Mouse (Mus musculus) macrophage (primary cell): Measurements from ENCODE around the gene Vipr1. TPM values are rescaled to one million over a fixed set of nuclear protein-coding genes. Genes with fewer than 3 reads are reported as not detected.

Source experiments
- H3K27ac ChIP-seq: fragments of 350-480 bp; formaldehyde crosslinking; 2 replicates; pipeline ENCODE4 v1.9.0; 2021
- H3K36me3 ChIP-seq: fragments of 350-480 bp; formaldehyde crosslinking; 2 replicates; pipeline ENCODE4 v1.9.0; 2021; ENCODE audit errors: inconsistent target
- H3K4me3 ChIP-seq: fragments of 350-480 bp; formaldehyde crosslinking; 2 replicates; pipeline ENCODE4 v1.9.0; 2021; ENCODE audit errors: inconsistent target
- H3K79me2 ChIP-seq: fragments of 350-480 bp; formaldehyde crosslinking; 2 replicates; pipeline ENCODE4 v1.9.0; 2021; ENCODE audit errors: inconsistent target
- WGBS: methylation state at CpG from one replicate; pipeline ENCODE4 v1.1.7; 2026; ENCODE audit warnings: inconsistent platforms; ENCODE audit not compliant: missing documents; 5-methylcytosine and 5-hydroxymethylcytosine counted together
- polyA plus RNA-seq: library from polyadenylated mRNA; stranded (reverse); fragments of 250-400 nt; gene quantifications from 3 replicates; pipeline ENCODE4 v1.2.4, GENCODE M21; 2018; ENCODE audit warnings: inconsistent platforms

Vipr1 gene
- polyA plus RNA-seq, 1 experiment from 2014 or later: 1.1 TPM

DNA sequence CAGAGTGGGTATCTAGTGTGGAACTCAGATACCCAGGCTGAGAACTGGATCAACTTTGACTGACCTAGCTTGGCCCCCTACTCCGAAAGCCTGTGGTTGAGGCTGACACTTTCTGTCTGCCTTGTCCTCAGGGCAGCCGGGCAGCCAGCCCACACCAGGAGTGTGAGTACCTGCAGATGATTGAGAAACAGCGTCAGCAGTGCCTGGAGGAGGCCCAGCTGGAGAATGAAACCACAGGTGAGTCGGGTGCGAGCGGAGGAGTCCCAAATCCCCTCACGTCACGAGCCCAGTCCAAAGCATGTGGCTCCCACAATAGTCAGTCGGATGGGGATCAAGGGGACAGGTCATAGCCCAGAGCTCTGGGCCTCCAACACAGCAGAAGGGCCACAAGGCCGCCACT lies 11.2 kb downstream of the Vipr1 start:
- H3K4me3 ChIP-seq: no peak overlapping the region
- 95% methylated on average over 10 of the region's 10 CpGs for WGBS
- H3K27ac ChIP-seq: no peak overlapping the region
- no peaks in the 10 kb centered on the region for H3K79me2 ChIP-seq
- H3K36me3 ChIP-seq: no peaks in the 10 kb centered on the region

DNA sequence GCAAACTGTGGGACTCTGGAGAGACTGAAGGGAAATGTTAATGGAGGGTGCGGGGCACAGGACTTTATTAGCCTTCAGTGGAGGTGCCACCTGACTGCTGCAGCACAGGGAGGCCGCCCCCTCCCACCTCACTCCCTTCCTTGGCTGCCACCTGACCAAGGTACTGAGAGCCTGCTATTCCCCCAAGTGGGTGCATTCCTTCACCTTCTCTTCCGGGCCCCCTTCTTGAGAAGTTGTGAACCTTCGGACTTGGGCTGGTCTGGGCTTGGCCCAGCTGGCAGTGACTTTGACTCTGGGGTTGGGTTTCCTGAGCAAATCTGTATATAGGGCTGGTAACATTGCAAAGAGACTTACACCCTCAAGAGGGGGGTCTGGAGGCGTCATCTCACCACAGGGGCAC lies 13.8 kb downstream of the Vipr1 start:
- H3K79me2 ChIP-seq: no peaks in the 10 kb centered on the region
- no peak overlapping the region for H3K4me3 ChIP-seq
- no peaks in the 10 kb centered on the region for H3K36me3 ChIP-seq
- 92% methylated on average over 5 of the region's 5 CpGs for WGBS
- no peak overlapping the region for H3K27ac ChIP-seq

DNA sequence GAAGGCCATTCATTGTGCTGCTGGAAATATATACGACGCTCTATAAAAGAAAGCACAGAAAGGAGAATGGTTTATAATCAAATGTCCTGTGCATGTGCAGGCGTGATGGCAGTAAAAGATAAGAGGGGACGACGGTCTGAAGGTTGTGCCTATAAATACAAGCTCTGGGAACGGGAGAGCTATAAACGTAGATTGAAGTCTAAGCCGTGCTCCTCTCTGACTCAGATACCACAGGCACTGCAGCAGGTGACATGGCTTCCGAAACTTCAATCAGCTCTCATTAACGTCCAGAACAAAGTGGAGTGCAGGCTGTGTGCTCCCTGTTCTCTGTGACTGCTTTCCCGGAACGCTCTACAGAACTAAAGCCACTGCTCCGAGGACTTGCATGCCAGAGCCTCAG lies 14.6 kb downstream of the Vipr1 start:
- H3K36me3 ChIP-seq: no peaks in the 10 kb centered on the region
- H3K27ac ChIP-seq: no peak overlapping the region
- H3K4me3 ChIP-seq: no peak overlapping the region
- H3K79me2 ChIP-seq: no peaks in the 10 kb centered on the region
- WGBS: 76% methylated on average over 13 of the region's 13 CpGs

GRCm38 (mm10) chr9:121658248-121658647 lies 15.7 kb downstream of the Vipr1 start:
- H3K4me3 ChIP-seq: no peak overlapping the region
- H3K27ac ChIP-seq: no peak overlapping the region
- no peaks in the 10 kb centered on the region for H3K36me3 ChIP-seq
- no peaks in the 10 kb centered on the region for H3K79me2 ChIP-seq
- WGBS: 79% methylated on average over 7 of the region's 7 CpGs

DNA sequence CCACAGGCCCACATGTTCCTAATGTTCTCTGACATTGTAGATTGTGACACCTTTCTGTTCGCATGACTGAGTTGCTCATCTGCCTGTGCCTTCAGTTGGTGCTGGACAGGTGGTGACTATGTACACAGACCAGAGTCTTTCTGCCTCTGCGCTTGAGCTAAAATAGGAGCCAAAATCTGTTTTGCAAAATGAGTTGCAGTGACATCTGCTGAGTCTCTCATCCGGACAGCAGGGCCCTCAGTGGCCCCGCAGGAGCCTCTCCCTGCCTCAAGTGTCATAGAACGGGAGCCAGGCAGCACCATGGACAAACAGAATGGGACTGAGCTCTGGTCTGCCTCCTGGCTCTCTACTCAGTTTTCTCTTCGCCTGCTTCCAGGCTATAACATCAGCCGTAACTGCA lies 17.3 kb downstream of the Vipr1 start:
- 89% methylated on average over 7 of the region's 7 CpGs for WGBS
- Histone ChIP-seq H3K36me3 (no peaks in the 10 kb centered on the region), H3K27ac (no peak overlapping the region), H3K79me2 (no peaks in the 10 kb centered on the region), H3K4me3 (no peak overlapping the region)

DNA sequence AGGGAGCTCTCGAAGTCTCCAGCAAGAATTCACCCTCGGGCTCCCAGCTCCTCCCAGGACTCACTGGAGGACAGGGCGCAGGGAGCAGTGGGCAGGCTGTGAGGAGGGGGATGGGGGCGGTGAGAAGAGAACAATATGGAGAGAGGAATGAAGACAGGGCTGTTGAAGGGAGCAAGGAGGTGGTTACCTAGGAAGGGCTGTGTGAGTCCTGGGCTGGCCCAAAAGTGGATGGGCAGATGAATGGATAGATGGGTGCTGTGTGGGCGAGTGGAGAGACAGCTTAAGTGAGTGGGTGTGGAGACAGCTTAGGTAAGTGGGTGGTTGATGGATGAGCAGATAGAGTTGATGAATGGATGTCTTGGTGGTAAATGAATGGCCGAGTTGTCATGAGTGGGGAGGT lies 21.0 kb downstream of the Vipr1 start:
- 93% methylated on average over 5 of the region's 6 CpGs for WGBS
- Histone ChIP-seq H3K27ac (no peak overlapping the region), H3K4me3 (no peak overlapping the region), H3K36me3 (no peaks in the 10 kb centered on the region), H3K79me2 (no peaks in the 10 kb centered on the region)

GRCm38 (mm10) chr9:121664104-121664503 lies 21.6 kb downstream of the Vipr1 start:
- WGBS: 88% methylated on average over 4 of the region's 5 CpGs
- Histone ChIP-seq H3K4me3 (no peak overlapping the region), H3K36me3 (no peaks in the 10 kb centered on the region), H3K27ac (no peak overlapping the region), H3K79me2 (no peaks in the 10 kb centered on the region)

DNA sequence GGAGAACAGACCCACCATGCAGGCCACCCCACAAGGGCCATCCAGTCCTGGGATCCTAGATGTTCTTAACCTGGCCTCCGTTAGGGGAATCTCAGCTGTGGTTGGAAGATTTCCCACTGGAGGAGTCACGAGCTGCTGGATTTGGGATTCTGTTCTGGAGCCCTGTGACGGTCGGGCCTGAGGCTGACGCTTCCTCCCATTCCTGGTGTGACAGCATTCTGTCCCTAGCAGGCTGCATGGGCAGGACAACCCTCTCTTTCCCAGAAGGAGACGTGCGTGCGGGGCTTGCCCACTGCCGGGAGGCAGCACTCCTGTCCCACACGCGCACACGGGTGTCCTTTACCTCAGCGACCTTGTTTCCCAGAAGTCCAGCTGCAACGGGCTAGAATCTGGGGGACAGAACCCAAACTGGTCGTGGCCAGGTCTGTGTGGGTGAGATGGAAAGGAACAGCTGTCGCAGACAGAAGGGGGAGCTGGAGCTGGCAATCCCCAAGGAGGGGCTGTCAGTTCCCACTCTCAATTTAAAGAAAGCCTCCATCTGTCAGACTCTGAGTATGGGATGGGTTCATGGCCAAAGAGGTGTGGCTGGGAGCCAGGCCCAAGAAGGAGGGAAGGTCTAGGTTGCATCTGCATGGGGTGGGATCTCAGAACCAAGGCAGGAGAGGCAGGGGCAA lies 24.6 kb downstream of the Vipr1 start:
- Histone ChIP-seq H3K4me3 (no peak overlapping the region), H3K79me2 (no peaks in the 10 kb centered on the region), H3K36me3 (no peaks in the 10 kb centered on the region), H3K27ac (no peak overlapping the region)
- 92% methylated on average over 16 of the region's 16 CpGs for WGBS

DNA sequence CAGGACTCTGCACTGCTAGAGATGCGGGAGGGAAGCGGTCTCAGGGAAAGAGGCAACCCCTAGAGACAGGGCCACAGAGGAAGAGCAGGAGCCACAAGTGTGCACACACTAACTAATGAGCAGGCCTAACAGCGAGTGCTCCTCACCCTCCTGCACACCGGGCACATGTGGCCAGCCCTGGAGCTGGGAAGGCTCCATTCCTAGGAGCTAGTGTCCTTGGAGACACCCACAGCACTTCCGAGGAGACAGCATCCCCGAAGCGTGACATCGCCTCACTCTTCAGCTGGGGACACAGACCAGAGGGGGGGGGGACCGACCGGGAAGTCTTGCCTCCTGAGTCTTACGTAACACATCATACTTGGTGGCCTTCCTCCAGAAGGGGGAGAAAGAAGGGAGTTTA lies 25.3 kb downstream of the Vipr1 start:
- WGBS: 41% methylated on average over 11 of the region's 11 CpGs
- H3K27ac ChIP-seq: no peak overlapping the region
- H3K36me3 ChIP-seq: no peaks in the 10 kb centered on the region
- no peaks in the 10 kb centered on the region for H3K79me2 ChIP-seq
- no peak overlapping the region for H3K4me3 ChIP-seq

- no peak overlapping the region for H3K4me3 ChIP-seq
- H3K36me3 ChIP-seq: no peaks in the 10 kb centered on the region
- no peaks in the 10 kb centered on the region for H3K79me2 ChIP-seq
- WGBS: 3% methylated on average over 28 of the region's 28 CpGs
- no peak overlapping the region for H3K27ac ChIP-seq
These were observed 26.9 kb downstream of the Vipr1 start for GRCm38 (mm10) chr9:121669348-121669791.

GRCm38 (mm10) chr9:121671300-121671699 lies 28.8 kb downstream of the Vipr1 start:
- Histone ChIP-seq H3K36me3 (no peaks in the 10 kb centered on the region), H3K27ac (no peak overlapping the region), H3K79me2 (peaks cover 12% of the 10 kb centered on the region; the same call in 1 of the 2 replicates), H3K4me3 (no peak overlapping the region)
- WGBS: 48% methylated on average over 7 of the region's 7 CpGs

GRCm38 (mm10) chr9:121672311-121672710 lies 29.8 kb downstream of the Vipr1 start:
- peaks cover 19% of the 10 kb centered on the region; the same call in 1 of the 2 replicates for H3K79me2 ChIP-seq
- H3K4me3 ChIP-seq: no peak overlapping the region
- H3K27ac ChIP-seq: no peak overlapping the region
- 62% methylated on average over 5 of the region's 5 CpGs for WGBS
- no peaks in the 10 kb centered on the region for H3K36me3 ChIP-seq

GRCm38 (mm10) chr9:121673716-121674115 lies 31.2 kb downstream of the Vipr1 start:
- H3K36me3 ChIP-seq: no peaks in the 10 kb centered on the region
- H3K27ac ChIP-seq: peak overlapping the region; percentile 90
- WGBS: 91% methylated on average over 5 of the region's 5 CpGs

GRCm38 (mm10) chr9:121675011-121675410 lies 32.5 kb downstream of the Vipr1 start:
- peaks cover 31% of the 10 kb centered on the region; the same call in 1 of the 2 replicates for H3K79me2 ChIP-seq
- H3K36me3 ChIP-seq: no peaks in the 10 kb centered on the region
- H3K27ac ChIP-seq: peak overlapping the region; percentile 90
- 41% methylated on average over 9 of the region's 9 CpGs for WGBS
- peak overlapping the region; percentile 31 for H3K4me3 ChIP-seq

More at GRCm38 (mm10) chr9:121673716-121674115, 31.2 kb downstream of the Vipr1 start:
- no peak overlapping the region for H3K4me3 ChIP-seq
- peaks cover 31% of the 10 kb centered on the region; the same call in 1 of the 2 replicates for H3K79me2 ChIP-seq

- Histone ChIP-seq H3K79me2 (peaks cover 31% of the 10 kb centered on the region; the same call in 1 of the 2 replicates), H3K36me3 (no peaks in the 10 kb centered on the region), H3K27ac (peak overlapping the region; percentile 90), H3K4me3 (peak overlapping the region; percentile 31)
- WGBS: 63% methylated on average over 2 of the region's 2 CpGs
These were observed 33.0 kb downstream of the Vipr1 start for GRCm38 (mm10) chr9:121675556-121675955.

DNA sequence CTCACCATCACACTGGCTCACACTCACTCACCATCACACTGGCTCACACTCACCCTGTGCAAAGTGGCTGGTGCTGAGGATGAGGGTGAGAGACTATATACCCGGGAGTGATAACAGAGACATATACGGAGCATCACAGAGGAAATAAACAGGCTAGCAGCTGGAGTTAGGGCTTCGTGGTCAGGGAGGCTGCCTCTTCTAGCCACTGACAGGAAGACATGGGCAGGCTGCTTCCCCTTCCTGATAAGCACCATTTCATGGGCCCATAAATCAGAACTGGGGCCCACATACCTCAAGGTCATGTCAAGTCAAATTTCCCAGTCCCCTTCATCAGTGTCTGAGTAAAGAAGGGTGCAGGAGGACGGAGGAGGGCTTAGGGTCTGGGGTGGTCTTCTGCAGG lies 34.6 kb downstream of the Vipr1 start:
- 4% methylated on average over 4 of the region's 4 CpGs for WGBS
- H3K36me3 ChIP-seq: no peaks in the 10 kb centered on the region
- peaks cover 31% of the 10 kb centered on the region; the same call in 1 of the 2 replicates for H3K79me2 ChIP-seq
- H3K4me3 ChIP-seq: no peak overlapping the region
- peak overlapping the region; percentile 90 for H3K27ac ChIP-seq
